Mouse (Mus musculus) forelimb bud, embryonic 11.5 days (tissue): ENCODE measurements around the gene Sp110.
"Not testable (repeated sequence)": the region's sequence is repeated elsewhere in the genome, so short reads cannot be mapped to it uniquely, and the experiment has no call there.

Source experiments
- DNase-seq: peaks from one replicate; pipeline ENCODE4 v3.0.0-alpha.2; 2012; ENCODE audit warnings: low read depth, low spot score

The Sp110 gene

DNA sequence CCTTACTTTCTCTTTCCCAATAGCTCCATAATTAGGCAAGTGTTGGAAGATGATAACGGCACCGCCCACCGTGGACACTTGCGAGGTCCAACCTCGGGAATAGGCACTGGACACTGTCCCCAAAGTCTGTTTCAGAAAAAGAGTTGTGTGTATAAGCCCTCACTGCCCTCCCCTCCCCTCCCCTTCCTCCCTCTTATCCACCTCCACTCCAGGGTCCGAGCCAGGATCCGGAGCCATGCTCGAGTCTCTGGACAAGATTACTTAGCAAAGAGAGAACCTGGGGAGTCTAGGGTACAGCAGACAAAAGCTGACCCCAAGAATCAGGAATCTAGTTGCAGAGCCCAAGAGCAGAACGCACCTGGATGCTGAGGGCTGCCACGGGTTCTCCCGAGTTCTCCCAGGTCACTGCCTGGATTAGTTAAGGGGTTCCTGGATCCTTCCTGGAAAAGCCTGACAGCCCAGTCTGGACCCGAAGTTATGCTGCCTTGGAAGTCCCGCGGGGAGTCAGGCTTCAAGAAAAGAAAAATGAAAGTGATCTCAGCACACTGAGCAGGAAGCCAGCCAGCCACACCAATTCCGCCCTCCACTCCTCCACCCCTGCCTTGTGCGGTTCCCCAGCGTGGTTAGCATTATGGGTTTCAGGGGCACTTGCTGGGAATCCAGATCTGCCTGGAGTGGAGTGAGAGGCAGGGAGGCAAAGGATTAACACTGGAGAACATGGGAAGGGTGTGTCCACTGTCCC lies at the start of gene Sp110:
Gene Sp110 (minus strand): TSS at position 547 of the 742 bp plus-strand sequence.
- not testable (repeated sequence) for DNase-seq

DNA sequence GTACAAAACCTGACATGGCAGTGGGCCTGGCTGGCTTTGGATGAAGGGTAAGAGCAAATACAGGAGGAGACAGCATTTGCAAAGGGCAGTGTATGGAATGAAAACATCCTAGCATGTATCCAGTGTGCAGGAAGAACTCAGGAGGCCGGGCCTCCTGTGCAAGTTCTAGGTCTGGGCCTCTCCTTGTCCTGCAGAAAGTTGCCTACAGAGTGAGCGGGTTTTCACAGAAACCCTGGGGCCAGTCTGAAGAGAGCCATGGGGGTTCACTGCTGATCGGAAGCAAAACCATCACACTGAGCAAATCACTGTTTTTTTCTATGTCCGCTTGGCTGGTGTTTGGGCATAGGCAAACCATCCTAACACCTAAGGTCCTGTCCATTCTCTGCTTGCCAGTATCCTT lies 39.5 kb upstream of the Sp110 start:
- not testable (repeated sequence) for DNase-seq

DNA sequence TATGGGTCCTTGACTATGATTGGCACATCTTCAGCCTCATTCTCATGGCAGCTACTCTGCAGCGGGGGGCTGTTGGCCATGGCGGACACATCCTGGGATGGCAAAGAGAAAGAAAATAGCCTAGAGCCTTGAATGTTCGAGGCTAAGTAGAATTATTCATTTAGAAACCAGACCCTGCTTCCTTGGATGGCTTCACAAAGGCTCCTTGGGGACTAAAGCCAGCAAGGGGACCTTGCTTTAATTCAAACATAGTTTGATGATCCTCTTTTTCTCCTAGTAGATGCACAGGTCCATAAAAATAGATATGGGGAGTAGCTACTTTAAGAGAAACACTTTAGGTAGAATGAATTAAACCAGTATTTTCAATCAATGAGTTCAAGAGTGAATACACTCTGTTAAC lies 38.3 kb upstream of the Sp110 start:
- not testable (repeated sequence) for DNase-seq

DNA sequence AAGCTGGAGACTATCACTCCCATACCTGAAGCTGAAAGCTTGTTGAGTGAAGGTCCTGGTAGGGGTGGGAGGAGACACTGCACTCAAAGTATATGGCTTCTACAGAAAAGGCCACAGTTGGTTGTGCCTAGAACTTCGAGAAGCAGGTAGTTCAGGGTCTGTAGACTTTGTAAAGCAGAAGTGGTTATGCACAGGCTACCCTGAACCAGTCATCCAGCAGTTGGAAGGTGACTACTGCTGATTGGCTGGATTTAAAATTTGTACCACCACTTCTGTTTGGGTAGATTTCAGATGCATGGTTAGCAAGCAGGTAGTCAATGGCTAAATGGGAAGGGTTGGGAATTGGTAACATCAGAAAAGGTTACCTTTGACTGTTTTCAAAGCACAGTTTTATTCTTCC lies 20.1 kb upstream of the Sp110 start:
- DNase-seq: not testable (repeated sequence)

DNA sequence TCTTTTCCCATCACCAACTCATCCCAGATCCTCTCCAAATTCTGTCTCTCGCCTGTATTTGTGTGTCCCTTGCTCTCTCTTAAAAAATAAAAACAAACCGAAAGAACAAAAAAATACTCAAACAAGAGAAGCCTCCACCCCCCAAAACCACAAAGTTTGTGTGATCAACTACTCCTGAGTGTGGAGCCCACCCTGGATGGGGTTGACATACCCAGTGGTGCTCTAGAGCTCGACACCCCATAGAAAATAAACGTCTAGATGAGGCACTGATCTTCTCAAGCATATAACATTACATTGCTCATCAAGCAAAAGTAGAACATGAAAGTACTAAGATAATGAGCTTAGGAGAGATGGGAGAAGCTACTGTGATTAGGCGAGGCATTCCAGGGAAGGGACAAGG lies 18.5 kb upstream of the Sp110 start:
- not testable (repeated sequence) for DNase-seq

DNA sequence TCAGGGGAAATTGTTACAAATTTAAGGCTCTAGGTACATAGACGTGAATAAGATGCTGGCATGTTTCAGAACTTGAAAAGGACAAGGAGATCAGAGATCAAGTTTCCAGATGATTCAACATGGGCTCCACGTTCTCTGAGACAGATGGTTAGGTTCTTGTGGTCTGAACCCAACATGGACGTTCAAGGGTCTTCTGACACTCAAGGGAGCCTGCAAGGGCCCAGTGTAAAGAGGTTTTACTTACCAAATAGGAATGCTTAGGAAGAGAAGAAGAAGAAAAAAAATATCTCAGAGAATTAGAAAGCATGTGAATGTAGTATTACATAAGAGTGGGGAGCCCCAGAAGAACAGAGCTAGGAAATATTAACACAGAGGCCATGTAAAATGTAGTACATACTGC lies 17.2 kb upstream of the Sp110 start:
- not testable (repeated sequence) for DNase-seq

DNA sequence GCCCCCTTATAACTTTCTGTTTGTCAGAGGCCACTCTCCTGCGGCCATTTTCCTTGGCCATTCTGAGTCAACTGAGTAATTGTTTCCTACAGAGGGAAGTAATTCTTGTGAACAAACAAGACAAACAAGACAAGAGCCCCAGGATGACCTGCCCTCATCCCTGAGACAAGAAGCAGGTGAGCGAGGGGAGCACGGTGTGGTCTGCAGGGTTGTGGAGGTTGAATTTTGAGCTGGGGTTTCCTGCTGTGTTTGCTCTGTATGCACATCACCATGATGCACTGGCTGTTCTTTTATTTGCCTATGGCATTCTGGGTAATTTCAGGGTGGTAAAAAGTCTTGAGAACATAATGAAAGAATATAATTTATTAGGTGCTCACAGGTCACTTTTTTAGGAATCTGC lies 16.5 kb upstream of the Sp110 start:
- not testable (repeated sequence) for DNase-seq

DNA sequence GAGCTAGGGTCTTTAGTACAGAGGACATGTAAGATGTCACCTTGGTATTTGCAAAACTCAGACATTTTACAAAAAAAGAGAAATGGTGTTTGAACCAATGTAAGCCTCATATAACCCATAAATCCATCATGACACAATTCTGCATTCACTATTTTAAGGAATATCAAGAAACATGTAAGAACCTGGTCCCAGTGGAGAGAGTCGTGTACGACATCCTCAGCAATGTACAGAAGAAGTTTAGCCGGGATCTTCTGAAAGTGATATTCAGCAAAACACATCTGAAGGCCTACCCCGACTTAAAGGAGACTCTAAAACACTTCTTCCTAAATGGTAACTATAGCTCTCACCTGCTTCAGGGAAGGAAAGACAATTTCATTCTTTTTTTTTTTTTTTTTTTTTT lies 12.0 kb upstream of the Sp110 start:
- DNase-seq: not testable (repeated sequence)

DNA sequence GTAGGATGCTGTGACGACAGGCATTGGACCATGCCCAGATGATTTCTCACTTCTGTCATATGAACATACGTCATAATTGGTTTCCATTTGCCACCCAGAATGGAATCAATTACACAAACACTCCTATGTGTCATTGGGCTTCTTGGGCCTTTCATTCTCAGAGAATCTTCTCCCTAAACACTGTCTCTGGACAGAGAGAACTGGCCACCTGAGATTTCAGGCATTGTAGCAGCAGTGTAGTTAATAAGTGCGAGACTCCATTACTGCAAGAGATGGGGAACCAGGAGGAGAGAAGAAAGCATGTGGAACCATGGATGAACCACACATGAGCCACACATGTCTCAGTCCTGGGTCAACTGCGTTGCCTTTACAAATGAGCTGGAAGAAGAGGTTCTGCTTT lies 9.7 kb upstream of the Sp110 start:
- DNase-seq: not testable (repeated sequence)

DNA sequence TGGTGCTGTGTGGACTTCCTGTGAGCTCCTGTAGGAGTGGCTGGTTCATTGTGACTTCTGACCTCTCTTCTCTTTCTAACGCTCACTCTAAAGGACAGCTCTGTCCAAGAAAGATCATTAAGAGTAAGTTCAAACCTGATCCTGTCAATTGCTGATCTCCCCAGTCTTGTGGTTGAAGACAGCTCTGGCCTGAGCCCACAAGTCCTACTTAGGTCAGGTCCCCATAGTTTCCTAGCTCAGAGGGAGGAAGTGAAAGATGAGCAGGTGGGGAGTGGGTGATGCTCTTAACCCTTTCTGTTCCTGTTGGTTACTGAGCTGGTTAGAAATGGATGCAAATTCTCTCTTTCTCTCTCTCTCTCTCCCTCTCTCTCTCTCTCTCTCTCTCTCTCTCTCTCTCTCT lies 5.7 kb upstream of the Sp110 start:
- not testable (repeated sequence) for DNase-seq

DNA sequence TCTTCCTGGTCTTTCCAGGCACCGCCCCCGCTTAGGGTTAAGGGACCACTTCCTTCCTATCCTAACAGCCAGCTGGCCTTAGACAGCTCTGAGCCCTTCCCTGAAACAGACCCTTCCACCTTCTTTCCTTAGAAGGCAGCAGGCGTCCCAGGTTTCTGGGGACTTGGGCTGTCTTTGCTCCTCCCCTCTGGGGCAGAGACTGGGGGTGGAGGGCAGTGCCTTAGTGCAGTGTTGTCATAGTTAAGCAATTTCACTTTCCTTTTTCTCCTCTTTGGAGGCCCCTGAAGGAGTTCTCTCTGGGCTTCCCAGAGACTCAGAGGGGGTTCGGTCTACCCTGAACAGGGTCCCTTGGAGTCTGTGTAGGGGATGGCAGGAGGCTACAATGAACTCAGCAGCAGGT lies 2.2 kb upstream of the Sp110 start:
- not testable (repeated sequence) for DNase-seq

DNA sequence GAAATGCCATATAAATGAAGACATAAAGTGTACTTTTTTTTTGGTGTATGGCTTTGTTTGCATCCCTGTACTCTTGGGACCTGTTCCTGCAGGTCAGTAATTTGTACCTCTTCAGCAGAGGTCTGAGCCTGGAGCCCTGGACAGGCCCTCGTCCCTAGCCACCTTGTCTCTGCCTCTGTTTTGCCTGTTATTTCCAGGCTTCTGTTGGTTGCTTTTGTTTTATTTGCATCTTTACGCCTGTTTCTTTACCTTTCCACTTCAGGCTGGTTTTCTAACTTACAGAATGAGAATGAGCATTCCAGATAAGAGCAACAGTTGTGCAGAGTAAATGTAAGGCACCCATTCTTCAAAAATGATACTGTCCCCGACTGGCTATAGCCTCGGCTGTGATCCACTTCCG lies 1.5 kb upstream of the Sp110 start, which contains the start of gene Sp140:
Gene Sp140 (plus strand): TSS at position 301 of the 400 bp plus-strand sequence.
- not testable (repeated sequence) for DNase-seq

DNA sequence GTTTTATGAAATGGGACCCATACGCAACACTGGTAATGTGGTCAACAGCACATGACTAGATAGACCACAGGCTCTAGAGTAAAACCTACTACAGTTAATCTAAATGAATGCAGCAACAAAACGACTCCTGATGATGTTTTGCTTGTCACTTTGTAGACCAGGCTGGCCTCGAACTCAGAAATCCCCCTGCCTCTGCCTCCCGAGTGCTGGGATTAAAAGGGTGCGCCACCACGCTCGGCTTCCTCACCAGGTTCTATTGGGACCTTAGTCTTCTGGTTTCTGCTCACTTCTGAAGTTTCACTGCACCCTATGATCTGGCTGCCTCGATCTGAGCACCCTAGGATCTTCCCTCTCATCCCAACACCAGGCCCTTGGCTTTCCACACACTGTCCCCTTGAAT lies 6.1 kb downstream of the Sp110 start:
- DNase-seq: not testable (repeated sequence)

DNA sequence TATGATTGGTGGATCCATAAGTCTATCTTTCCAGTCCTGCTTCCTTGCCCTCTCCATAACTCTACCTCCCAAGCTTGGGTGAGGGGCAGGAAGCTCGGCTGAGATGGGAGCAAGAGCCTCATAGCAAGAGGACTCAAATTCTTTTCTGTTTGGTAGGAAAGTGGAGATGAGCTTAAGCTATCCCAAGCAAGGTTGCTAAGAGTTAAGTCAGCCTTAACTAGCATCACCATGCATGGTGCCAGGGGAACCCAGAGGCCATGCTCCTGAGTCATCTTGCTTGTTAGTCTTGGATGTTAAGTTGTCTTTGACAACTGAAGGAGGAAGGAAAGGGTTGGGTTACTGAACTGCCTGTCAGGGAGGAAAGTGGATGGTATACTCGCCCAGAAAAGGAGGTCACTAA lies 9.9 kb downstream of the Sp110 start:
- DNase-seq: not testable (repeated sequence)

DNA sequence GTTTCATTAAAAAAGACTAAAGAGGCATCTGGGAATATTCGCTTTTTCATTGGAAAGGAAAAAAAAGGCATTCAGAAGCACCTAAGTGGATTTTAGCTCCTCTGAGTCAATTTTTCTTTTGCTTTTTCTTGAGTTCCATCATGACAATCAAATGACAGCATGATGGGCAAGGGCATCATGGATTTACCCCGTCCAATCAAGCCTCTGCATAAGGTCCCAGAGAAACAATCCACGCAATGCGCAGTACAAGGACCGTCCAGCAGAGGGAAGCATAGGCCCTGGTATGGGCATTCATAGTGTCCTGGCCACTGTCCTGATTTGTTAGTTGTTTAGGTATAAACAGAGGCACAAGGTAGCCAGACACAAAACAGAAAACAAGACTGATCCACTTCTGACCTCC lies 17.1 kb downstream of the Sp110 start:
- DNase-seq: not testable (repeated sequence)

DNA sequence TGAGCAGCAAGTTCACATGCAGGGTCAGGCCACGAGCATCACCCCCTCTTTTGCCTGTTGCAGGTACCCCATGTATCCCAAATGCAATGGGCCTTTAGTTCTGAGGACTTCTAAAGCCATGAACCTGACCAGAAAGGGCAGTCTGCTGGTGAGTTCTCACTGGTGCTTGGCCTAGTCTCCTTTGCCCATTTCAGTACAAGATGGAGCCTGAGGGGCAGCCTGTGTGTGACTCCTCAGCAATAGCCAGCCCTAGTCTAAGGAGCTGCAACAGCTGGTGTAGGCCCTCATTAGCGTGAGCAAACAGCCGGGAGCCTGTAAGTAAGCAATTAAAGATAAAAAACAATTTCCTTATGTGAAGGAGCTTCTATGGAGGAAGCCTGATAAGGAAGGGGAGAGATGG lies 18.0 kb downstream of the Sp110 start:
- DNase-seq: not testable (repeated sequence)

DNA sequence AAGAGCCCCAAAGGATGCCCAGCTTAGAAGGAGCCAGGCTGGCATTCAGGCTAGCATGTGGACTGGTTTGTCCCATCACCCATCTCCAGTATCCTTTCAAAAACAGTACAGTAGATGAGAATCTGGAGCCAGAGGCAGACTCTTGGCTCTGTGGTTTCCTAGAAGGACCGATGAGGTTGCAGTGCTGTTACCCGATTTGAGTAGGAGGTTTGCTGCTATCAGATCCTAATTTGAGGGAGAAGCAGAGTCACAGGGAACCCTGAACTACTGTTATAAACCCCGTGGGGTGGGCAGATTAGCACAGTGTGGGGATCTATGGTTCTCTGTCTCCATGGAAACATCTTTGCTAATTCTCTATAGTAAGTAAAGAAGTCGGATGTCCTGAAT lies 18.5 kb downstream of the Sp110 start:
- DNase-seq: not testable (repeated sequence)

DNA sequence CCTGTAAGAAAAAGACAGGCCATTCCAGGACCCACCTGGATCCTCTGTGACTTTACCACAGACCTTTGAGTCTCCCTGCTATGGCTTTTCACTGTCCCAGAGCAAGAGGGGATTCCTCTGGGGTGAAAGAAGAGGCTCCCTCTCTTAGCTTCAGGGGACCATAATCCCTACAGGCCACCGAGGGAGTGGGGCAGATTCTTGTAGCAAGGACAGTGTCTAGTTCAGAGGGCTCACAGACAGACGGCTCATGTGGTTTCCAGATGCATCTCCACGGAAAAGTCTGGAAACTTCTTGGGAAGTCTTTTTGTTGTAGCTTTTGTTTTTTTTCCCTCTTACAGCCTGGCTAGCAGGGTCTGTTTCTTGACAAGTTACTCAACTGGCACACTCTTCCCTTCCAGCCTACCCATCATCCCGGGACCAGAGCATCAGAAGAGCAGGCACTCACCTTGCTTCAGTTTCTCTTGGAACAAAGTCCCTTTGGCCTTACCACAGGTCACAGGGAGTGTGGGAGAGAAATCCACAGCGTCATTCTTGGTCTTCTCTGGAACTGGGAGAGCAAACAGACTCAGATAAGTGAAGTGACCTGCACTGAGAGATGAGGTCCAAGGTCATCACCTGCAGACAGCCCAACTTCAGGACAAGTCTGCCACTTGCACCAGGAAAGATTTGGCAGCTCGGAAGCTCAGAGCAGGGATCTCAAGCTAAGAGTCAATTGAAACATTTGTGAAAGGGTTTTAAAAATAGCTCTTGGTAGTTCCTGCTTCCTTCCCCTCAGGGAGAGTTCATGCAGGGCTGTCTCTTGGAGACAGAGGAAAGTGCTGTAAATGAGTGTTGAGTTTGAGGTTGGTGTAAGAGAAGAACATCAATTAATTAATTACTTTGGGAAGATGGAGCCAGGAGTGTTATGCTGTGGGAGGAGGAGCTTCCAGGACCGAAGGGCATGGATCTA lies 19.1 kb downstream of the Sp110 start:
- DNase-seq: not testable (repeated sequence)

DNA sequence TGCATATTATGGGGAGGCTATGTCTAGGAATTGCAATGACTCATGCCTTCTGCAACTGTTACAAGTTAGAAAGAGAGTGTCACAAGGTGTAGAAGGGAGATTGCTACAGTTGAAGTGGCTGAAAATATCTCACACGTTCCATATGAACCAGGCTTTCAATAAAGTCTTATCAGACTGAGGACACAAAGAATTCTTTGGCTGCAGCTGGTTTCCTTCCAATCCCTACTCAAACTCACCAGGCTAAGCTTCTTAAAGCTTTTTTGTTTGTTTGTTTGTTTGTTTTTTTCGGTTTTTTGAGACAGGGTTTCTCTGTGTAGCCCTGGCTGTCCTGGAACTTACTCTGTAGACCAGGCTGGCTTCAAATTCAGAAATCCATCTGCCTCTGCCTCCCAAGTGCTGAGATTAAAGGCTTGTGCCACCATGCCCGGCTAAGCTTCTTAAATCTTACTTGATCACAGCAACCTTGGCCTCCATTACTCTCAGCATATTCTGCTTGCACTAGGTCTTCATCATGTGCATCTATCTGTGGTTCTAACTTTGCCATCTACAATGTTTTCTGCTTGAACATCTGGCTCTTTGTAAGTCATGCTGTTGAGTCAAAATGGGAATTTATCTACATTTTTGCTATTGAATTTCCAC lies 20.1 kb downstream of the Sp110 start:
- DNase-seq: not testable (repeated sequence)

DNA sequence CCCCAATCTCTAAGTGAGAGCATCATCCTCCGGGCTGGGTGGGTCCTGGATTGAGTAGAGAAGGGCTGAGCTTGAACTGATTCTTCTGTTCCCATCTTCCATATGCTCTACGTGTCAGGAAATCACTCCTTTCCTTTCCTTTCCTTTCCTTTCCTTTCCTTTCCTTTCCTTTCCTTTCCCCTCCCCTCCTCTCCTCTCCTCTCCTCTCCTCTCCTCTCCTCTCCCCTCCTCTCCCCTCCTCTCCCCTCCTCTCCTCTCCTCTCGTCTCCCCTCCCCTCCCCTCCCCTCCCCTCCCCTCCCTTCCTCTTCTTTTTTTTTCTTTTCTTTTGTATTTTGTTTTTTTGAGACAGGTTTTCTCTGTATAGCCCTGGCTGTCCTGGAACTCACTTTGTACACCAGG lies 23.2 kb downstream of the Sp110 start, which contains the start of gene G530012D18Rik:
Gene G530012D18Rik (plus strand): TSS at position 301 of the 400 bp plus-strand sequence.
- not testable (repeated sequence) for DNase-seq

DNA sequence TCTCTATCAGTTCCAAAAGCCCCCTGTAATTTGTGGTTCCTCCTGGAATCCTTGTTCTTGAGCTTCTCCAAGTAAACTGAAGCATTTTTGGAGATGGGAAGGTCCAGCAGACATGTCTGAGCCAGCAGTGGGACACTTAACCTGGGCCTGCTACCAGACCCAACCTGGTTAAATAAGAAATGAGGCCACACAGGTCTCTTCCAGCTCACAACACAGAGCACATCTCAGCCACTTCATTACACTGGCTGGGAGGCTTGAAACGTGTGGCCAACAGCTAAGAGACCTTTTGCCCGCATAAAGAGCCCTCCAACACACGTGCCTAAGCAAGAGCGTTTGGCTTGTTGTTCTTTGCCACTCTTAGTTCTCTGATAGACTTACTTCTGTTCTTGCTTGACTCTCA lies 25.1 kb downstream of the Sp110 start:
- not testable (repeated sequence) for DNase-seq

DNA sequence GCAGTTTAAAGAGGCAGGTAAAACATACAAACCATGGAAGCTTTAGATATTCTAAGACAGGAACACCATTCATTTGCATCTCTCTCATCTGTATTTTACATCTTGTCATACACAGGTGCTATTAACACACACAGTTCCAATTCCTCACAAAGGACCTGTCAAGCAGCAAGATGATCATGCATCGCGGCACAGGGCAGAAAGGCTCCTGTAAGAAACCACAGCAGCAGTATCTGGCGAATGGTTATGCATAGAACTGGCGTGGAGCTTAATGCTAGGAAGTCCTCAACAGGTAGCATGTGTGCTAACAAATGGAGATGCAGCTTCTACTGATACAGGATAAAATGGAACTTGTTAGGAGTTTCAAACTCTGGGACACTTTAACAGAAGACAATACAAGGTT lies 43.4 kb downstream of the Sp110 start:
- DNase-seq: not testable (repeated sequence)
